Mouse (Mus musculus): ENCODE results near the gene Cdkn2d.
"Not testable (repeated sequence)": the region's sequence is repeated elsewhere in the genome, so short reads cannot be mapped to it uniquely, and the experiment has no call there.

Gene Cdkn2d

DNA sequence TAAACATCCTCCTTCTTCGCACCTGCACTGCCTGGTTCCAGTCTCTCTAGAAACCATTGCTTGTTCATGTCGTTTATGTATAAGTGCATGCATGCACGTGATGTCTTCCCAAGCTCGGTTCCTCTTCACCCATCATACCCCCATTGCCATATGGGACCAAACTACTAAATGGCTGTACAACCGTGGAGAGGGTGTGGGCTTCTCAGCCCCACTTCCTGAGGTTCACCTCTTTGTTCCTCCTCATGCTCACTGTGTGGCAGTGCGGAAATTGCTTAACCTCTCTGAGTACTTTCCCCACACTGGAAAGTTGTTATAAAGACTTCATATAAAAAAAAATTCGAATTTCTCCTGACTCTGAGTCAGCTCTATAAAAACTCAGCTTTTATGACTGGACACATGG lies 25.5 kb upstream of the Cdkn2d start:
- DNase-seq (ENCODE audit: low spot score) = peak; percentile 61

DNA sequence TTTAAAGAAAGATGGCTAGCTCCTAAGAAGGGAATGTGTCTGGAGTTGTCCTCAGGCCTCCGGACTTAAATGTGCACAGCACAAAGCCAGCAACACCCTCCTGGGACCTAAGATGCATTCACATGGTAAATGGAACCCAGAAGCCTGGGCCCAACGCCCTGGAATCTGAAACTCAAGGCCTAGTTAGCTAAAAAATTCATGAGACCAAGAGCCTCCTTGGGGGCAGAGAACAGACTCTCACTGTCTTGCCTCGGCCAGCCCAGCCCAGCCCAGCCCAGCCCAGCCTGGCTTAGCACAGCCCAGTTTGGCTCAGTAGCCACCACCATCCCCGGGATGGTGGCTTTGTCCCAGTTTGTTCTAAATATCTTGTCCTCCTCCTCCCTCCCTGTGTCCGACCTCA lies 24.2 kb upstream of the Cdkn2d start:
- DNase-seq (ENCODE audit: low spot score) = no peak

DNA sequence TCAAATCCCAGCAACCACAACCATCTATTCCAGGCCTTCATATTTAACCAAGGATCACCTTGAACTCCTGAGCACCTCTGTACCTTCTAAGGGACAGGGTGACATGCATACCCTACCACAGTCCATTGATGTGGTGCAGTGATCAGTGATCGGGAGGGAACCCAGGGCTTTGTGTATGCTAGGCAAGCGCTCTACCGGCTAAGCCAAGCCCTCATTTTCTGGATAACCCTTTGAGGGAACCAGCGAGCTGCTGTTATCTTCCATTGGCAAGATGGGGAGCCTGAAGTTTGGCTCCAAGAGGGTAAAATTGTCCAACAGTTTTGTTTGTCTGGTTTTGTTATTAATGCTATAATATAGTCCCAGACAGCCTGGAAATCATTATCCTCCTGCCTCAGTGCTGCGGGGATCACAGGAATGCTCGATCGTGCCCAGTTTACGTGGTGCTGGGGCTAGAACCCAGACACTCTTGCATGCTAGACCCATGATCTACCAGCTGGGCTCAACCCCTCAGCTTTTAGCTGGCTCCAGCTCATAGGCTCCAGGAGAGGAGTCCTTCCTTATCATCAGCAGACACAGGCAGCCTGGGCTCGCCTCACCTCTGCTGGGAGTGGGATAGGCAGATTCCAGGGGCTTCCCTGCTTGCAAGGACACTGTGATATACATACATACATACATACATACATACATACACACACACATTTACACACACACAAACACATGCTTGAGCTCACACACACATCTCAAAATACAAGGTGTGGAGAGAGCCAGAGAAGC lies 23.3 kb upstream of the Cdkn2d start:
- no peak for DNase-seq (ENCODE audit: low spot score)

DNA sequence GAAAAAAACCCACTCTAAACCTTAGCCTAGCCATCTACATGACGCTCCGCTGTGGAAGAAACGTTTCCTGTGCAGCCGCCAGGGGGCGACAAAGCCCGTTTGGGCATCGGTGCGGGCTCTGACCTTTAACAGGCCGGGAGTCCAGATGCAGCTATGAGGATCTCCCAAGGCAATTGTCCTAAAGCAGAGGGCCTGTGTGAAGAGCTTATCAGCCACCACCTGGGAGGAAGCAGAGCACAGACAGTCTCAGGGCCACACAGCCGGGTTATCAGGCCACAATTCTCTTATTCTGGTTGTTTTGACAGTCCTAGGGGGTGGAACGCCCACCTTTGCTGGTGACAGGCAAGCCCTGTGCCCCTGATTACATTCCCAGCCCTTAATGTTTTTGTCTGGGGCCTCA lies 22.2 kb upstream of the Cdkn2d start:
- DNase-seq (ENCODE audit: low spot score) = peak; percentile 76

DNA sequence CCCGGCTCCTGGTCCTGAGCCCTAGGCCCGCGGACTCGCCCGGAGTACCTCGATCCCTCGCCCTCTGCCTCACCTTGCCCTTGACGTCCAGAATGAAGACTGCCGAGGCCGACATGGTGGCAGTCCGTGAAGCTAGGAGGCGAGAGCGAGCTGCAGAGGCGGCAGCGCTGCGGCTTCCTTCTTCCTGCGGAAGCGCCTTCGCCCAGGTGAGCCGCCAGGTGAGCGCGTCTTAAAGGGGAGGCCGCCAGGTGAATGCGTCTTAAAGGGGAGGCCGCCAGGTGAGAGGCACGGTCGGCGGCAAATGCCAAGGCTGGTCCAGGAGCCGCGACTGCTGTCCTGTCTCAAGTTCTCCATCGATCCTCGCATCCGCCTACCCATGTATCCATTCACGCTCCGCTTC lies 20.9 kb upstream of the Cdkn2d start, which contains the start of gene Ap1m2:
Gene Ap1m2 (minus strand): TSS at position 204 of the 400 bp plus-strand sequence.
- DNase-seq (ENCODE audit: low spot score) = no peak

DNA sequence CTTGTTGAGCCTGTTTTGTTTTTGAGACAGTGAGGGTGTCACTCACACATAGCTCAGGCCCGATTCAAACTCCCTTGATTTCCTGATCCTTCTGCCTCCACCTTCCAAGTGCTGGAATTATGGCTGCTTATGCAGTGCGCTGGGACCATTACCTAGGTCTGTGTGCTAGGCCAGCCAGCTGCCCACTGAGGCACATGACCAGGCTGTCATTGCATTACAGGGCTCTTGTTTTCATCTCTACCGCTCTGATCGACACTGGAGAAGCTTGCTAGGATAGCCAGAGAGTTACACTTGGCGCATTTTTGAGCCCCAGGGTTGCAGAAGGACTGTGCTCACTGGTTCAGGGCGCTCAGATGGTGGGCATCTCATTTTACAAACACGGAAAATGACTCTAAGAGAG lies 20.5 kb upstream of the Cdkn2d start:
- DNase-seq (ENCODE audit: low spot score) = no peak

DNA sequence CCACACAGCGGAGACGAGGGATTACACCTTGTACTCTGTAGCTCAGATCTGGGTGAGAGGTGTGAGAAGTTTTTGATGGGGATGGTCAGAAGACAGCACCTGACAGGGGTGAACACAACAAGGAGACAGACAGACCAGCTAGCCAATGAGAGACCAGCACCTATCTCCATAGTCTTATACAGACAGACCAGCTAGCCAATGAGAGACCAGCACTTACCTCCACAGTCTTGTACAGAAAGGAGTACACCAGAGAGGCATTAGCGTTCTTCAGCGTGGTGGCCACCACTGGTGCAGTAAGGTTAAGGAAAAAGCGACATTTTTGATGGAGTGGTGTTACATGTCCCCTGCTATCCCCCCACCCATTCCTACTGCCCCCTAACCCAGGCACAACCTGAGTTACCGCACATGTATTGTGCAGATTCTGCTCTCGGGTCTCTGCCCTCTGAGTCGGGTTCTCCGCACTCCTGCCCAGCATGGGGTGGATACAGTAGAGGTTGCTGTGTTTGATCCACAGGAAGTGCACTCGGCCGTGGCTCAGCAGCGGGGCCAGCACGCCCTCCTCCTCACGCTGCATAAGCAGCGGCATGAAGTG lies 18.0 kb upstream of the Cdkn2d start:
- peak; percentile 49 for DNase-seq (ENCODE audit: low spot score)

DNA sequence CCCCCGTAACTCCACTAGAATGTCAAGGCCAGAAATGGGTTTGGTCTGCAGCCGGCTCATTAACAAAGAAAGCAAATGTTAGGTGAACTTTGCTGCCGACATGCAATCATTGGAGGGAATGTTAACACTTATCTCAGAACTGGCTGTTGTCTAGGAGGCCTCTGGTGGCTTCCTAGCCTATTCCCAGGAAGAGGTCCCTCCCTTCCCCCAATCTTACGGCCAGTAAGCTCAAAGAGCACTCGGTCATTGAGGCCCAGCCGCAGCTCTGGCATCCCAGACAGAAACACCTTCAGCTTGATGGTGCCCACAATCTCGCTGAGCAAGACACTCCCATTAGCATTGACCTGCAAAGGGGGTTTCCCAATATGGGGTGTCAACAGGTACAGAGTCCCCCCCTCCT lies 13.9 kb upstream of the Cdkn2d start:
- DNase-seq (ENCODE audit: low spot score) = no peak

DNA sequence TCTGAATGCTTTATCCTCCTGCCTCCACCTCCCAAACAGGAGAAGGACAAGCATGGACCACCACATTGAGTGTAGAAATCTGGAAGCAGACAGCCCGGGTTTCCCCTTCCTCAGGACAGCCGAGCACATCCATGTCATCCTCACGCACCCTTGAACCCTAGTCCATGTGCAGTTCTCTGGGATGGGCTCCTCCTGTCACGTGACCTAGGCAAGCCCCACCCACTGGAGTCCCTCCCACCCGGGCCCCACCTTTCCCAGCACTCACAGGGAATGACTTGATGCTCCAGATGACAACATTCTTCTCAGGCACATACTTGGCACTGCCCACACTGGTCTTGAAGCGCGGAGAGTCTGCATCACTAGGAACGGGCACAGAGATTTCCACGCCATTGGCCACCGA lies 7.8 kb upstream of the Cdkn2d start:
- no peak for DNase-seq (ENCODE audit: low spot score)

DNA sequence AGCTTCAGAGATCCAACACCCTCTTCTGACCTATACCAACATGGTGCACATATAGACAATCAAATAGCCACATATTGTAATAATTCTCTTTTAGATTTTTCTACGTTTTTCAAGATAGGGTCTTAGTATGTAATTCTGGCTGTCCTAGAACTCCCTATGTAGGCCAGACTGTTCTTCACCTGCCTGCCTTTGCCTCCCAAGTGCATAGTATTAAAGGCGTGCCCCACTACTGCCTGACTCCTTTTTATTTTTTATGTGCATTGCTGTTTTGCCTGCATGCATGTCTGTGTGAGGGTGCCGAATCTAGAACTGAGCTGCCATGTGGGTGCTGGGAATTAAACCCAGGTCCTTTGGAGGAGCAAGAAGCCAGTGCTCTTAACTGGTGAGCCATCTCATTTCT lies 1.1 kb upstream of the Cdkn2d start:
- no peak for DNase-seq (ENCODE audit: low spot score)

DNA sequence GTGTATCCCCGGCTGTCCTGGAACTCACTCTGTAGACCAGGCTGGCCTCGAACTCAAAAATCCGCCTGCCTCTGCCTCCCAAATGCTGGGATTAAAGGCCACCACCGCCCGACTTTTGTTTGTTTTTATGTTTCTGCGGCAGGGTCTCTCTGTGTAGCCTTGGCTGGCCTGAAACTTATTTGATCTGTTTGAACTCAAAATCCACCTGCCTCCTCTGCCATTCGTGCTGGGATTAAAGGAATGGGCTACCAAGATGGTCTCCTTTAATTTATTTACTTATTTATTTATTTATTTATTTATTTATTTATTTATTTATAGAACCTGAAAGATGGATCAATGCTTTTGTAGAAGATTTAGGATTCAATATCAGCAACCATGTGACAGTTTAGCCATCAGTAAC lies 661 bp upstream of the Cdkn2d start:
- DNase-seq (ENCODE audit: low spot score) = not testable (repeated sequence)

DNA sequence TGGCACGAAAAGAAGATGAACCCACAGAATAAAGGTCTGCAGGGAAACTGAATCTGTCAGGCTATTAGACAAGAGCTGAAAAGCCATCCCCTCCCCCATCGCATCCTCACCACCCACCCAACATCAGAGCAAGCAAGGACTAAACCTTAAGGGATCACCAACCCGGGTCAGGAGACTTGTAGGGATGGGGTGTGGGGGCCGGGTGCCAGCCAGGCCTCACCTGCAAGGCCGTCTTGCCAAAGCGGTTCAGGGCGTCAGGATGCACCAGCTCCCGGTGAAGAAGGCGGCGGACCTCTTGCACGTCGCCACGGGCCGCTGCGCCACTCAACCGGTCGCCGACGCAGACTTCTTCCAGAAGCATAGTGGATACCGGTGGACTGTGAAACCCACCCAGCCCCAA lies 618 bp downstream of the Cdkn2d start:
- no peak for DNase-seq (ENCODE audit: low spot score)

DNA sequence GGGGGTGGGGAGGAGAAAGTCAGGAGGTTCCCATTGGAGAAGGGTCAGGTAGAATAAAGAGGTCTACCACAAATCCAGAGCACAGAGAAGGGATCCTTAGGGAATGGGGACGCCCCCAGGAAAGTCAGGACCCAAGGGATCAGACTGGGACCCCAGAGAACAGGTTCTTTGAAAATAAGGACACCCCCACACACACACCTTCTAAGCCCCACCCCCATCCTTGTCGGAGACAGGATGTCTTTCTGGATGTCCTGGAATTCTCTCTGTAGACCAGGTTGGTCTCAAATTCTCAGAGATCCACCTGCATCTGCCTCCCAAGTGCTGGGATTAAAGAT lies 1.9 kb downstream of the Cdkn2d start:
- DNase-seq (ENCODE audit: low spot score) = no peak

DNA sequence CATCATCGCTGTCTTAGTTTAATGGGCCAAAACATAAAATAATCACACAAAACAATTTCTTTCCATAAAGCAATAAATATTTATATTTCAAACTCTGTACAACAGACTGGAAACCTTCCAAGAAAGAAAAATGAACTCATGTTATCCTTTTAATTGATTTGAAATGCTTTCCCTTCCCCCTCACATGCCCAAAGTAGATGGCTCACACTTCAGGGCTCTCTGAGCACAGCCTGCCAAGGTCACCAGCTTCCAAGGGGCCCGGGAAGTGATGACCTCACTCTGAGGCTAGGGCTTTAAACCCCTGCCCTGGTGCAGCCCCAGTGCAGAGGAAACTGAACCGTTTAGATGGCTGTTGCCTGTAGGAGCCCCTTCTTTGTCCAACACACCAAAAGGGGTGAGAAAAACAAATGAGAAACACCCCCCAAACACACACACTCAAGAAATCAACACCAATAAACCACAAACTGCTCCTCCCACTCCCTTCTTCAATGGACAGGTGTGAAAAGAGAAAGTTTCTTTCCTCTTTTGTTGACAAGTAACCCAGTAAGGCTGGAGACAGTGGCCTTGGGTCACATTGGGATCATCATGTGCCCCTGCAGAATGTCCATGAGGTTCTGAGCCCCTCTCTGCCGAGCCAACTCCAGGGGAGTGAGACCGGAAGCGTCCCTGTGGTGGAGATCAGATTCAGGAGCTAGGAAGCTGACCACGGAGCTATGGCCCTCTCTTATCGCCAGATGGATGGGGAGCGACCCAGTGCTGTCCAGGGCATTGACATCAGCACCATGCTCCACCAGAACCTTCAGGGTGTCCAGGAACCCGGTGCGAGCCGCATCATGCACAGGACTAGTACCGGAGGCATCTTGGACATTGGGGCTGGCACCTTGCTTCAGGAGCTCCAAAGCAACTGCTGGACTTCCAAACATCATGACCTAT lies 2.5 kb downstream of the Cdkn2d start:
- DNase-seq (ENCODE audit: low spot score) = peak; percentile 57

DNA sequence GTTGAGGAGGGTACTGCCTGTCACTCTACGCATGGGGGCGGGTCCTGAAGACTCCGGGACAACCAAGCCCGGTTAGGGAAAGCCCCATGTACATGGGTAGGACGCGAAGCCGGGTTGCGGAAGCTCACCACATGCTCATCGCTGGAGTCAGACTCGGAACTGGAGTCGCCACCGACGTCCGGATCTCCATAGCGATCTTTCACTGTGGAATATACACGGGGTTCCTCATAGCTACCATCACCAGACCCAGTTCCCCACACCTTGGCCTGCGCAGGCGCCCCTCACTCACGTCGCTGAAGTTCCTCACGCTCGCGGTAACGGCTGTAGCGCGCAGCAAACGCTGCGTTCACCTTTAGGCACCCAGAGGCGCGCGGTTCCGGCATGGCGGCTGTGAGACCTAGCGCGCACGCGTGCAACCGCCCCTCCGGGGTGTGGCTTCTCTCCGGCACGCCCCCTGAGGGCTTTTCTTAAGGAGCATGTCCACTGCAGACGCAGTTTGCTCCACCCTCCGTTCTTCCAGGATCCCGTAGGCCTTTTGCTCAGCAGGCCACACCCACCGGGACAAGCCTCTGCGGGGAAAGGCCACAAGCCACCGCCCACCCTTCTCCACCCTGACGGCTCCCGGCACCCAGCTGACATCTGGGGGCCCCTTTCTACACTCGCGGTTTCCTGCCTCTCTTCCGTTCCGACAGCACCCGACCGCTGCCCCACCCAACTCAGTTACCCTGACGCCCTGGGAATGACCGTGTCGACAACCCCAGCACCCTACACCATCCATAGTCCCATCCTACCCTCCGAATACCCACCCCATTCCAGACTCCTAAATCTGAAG lies 3.4 kb downstream of the Cdkn2d start, which contains the start of gene Kri1:
Gene Kri1 (minus strand): TSS at position 399 of the 832 bp plus-strand sequence.
- DNase-seq (ENCODE audit: low spot score) = peak; percentile 98

DNA sequence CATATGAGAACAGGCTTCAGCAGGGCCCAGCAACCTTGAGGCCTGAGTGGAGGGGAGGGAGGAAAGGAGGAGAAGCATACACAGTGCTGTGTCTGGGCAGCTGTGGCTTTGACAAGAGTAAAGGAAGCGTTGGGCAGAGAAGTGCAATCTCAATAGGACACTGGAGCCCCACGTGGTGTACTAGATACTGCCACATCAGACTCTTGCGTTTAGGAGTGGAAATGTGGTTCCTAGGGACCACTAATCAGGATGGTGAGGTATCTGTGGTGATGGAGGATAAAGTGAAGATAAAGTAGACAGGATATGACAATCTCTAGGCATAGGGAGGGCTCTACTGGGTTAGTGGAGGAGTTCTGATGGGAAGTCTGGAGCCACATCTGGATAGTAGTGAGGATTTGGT lies 4.5 kb downstream of the Cdkn2d start:
- DNase-seq (ENCODE audit: low spot score) = peak; percentile 24

DNA sequence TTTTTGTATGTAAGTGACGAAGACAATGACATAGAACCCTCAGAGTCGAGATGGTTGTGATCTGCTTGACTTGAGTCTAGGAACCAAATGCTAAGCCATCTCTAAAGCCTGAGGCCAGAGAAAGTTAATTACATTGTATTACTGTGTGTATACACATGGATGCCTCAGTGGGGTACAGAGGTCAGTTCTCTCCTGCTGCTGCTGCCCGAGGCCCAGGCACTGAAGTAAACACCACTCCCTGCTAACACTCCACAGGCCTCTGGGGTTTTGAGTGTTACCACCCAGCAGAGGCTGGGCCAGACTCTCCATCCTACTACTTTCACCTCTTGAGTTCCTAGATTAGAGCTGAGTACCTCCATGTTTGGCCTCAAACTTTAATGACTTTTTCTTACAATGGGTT lies 7.2 kb downstream of the Cdkn2d start:
- no peak for DNase-seq (ENCODE audit: low spot score)

DNA sequence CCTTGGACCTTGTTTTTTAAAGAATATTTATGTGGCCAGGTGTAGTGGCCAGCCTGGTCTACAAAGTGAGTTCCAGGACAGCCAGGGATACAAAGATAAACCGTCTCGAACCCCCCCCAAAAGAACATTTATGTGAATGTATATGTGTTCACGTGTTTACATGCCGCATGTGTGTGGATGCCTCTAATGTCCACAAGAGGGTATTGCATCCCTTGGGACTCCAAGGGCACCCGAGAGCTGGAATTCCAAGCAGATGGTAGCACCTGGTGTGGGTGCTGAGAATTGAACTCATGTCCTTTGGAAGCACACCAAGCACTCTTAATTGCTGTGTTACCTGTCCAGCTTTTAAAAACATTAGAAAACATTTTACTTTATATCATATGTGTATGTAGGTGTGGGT lies 7.6 kb downstream of the Cdkn2d start:
- no peak for DNase-seq (ENCODE audit: low spot score)

DNA sequence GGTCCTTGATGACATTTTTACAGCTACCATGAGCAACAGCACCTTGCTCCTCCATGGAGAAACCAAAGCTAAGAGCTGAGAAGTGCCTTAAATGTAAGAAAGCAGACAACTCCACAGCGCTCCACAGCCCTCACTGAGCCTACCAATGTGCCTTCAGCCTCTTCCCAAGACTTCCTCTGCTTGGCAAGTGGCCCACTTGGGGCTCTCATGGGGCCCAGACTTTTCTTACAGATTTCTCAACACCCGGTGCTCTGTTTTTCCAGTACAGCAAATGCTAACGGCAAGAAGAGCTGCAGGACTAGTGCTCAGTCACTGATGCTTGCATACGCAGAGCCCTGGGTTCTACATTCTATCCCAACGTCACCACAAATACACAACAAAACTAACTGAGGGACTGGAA lies 13.4 kb downstream of the Cdkn2d start:
- DNase-seq (ENCODE audit: low spot score) = no peak

DNA sequence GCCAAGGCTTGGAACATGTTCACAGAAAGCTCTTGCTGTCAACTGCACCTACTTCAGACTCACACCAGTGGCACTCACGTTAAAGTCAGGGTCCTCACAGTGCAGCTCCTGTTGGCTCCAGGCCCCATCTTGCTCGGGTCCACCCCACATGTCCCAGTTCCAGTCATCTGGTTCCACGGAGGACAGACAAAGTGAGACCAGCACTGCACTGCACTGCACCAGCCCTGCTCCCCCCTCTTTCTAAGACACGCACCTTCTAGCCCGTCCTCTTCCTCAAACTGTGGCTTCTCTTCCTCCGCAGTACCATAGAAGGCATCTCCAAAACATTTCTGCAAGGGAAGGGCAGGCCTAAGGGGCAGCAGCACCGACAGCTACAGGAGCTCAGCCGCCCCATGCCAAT lies 14.9 kb downstream of the Cdkn2d start:
- no peak for DNase-seq (ENCODE audit: low spot score)

DNA sequence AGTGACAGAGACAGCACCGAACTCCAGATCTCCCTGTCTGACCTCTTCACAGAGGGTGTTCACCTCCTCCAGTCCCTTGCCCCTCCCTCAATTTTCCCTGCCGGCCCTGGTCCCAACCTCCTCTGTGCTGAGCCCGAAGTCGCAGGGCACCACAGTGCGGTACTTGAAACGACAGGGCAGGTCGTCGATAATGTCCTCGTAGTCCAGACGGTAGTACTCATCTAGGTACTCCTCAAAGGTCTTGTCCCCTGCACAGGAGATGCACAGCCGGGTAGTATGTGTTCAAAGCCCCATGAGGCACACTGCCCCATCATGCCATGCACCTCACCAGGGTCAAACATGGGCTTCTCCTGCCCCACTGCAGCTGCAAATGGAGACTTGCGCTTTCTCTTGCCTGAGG lies 15.5 kb downstream of the Cdkn2d start:
- no peak for DNase-seq (ENCODE audit: low spot score)

Data from T-cell, adult 2 months (primary cell).